Mouse (Mus musculus) kidney, postnatal 10 days (tissue): ENCODE data around the gene Tmem138.
"Not testable (repeated sequence)": the region's sequence is repeated elsewhere in the genome, so short reads cannot be mapped to it uniquely, and the experiment has no call there.

Source experiments
- DNase-seq: peaks from one replicate; pipeline ENCODE4 v3.0.0; 2021; ENCODE audit warnings: mixed read lengths

Tmem138 gene

DNA sequence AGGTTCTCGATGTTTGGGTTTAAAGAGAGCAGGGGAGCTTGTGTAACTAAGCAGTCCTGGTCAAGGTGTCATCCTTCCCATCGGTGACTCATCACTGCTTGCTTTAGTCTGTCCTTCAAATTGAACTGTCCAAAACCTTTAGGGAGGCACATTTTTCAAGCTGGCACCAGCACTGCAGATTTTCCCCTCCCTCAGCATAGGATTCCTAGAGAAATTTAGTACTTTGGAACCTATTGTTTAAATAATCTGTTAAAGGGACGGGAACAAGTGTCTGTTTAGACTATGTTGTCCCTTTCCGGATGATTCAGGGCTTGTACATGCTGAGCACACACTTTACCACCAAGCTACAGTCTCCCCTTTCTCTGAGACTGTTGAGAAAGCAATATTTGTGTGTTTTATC is 11.9 kb downstream of the Tmem138 start:
- no peak for DNase-seq

DNA sequence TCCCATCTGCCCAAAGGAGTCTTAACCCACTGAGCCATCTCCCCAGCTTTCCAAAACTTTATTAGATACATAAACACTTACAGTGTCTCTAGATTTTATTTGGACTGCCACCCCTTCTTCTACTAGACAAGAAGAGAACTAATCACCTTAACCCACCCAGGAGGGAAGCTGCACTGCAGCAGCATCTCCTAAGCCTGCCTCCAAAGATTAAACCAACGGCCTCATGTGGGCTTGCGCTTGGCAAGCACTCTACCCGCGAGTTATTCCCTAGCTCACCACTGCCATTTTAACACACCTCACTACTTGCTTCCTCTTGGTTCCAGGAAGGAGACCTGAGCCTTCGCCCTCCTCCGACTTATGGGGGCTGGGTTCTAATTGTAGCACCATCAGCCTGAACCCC is 12.9 kb downstream of the Tmem138 start:
- DNase-seq: no peak

DNA sequence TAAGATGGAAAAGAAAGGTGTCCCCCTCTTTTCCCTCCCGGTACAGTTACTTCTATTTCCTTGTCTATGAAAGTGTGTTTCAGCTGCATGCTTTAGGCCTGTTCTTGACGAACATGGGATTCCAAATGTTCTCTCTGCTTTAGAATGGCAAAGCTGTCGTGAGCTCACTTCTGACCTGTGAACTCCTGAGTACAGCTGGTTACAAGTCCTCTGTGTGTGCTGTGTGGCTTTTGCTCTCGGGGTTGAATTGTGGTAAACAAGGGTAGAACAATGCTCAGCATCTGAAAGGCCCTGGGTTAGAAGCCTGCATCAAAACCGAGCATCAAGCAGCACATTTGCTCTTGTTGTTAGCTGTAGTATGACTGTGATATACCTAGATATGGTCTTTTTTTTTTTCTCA is 14.8 kb downstream of the Tmem138 start:
- DNase-seq: no peak

DNA sequence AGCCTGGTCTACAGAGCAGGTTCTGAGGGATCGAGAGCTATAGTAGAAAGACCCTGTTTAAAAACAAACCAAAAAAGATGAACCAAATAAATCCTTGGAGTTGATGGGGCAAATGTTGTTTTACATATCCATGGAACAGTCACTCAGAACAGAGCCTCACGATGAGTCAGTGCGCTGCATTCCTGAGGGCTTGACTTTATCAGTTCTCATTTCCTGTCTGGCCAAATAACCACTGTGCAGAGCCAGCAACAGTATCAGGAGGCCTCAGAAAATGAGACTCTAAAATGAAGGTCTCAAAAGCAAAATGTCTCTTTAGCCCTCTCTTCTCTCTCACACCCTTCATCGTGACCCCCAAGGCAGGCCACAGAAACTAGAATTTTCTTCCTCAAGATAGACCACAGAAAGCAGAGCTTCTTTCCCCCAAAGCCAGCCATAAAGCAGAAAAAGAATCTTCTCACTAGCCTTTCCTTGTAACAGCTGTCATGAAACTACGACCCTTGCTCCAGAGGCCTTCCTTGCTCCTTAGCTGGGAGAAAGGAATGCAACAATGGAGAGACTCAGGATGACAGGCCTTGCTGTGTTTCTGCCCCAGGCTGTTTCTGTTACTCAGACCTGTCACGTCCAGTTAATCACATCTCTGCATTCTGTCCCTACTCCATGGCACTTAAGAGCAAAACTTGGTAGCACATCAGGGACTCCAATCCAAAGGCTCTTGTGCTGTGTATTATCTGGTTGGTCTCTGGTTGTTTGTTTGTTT is 15.4 kb downstream of the Tmem138 start:
- peak; percentile 33 for DNase-seq

DNA sequence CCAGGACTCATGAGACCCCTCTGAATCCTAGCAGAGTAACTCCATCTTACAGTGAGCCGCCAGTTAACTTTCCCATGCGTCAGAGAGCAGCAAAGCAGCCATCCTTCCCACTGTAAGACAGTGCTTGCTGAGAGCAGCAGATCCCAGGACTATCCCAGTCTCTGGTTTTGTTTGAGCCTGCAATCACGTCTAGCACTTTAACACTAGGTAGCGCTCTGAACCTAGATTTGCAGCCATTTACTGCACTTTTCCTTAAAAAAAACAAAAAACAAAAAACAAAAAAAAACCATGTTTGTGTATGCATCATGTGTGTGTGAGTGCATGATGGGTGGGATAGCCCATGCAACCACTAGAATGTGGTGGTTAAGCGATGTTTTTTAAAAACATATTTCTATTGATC is 17.1 kb downstream of the Tmem138 start:
- DNase-seq: peak; percentile 30

DNA sequence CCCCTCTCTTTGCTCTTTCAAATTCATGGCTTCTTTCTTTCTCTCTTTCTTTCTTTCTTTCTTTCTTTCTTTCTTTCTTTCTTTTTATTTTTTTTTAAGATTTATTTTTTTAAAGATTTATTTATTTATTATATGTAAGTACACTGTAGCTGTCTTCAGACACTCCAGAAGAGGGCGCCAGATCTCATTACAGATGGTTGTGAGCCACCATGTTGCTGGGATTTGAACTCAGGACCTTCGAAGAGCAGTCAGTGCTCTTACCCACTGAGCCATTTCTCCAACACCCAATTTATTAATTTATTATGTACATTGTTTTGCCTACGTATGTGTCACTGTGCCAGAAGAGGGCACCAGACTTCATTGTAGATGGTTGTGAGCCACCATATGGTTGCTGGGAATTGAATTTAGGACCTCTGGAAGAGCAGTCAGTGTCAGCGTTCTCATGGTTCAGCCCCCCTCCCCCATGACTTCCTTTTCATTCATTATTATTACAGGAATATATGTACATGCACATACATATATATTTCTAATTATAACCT is 19.3 kb downstream of the Tmem138 start:
- not testable (repeated sequence) for DNase-seq

DNA sequence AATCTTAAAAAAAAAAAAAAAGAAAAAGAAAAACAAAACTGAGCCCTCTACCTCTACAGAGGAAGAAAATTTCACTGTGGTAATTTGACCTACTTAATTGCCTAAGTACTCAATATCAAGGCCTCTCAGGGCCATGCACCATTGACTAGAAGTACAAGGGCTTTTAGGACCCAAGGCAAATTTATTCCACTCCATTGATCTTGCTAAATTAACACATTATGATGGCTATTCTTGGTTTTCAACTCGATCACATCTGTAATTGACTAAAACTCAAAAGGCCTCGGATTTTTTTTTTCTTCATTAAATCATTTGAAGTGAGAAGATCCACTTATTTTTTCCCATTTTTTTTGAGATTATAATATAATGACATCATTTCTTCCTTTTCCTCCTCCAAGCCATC is 19.7 kb downstream of the Tmem138 start:
- DNase-seq: no peak

DNA sequence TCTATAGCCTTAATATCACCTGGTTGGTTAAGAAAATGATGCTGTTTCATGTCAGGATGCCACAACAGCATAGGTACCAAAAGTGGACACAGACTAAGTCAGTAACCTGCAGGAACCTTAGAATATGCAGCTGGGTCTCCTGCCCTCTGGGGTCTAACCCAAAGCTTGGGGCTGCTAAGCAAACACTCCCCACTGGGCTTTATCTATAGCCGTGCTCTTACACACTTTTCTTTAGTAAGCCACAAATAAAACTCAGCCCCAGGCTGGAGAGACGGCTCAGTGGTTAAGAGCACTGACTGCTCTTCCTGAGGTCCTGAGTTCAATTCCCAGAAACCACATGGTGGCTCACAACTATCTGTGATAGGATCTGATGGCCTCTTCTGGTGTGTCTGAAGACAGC is 20.2 kb downstream of the Tmem138 start:
- no peak for DNase-seq

DNA sequence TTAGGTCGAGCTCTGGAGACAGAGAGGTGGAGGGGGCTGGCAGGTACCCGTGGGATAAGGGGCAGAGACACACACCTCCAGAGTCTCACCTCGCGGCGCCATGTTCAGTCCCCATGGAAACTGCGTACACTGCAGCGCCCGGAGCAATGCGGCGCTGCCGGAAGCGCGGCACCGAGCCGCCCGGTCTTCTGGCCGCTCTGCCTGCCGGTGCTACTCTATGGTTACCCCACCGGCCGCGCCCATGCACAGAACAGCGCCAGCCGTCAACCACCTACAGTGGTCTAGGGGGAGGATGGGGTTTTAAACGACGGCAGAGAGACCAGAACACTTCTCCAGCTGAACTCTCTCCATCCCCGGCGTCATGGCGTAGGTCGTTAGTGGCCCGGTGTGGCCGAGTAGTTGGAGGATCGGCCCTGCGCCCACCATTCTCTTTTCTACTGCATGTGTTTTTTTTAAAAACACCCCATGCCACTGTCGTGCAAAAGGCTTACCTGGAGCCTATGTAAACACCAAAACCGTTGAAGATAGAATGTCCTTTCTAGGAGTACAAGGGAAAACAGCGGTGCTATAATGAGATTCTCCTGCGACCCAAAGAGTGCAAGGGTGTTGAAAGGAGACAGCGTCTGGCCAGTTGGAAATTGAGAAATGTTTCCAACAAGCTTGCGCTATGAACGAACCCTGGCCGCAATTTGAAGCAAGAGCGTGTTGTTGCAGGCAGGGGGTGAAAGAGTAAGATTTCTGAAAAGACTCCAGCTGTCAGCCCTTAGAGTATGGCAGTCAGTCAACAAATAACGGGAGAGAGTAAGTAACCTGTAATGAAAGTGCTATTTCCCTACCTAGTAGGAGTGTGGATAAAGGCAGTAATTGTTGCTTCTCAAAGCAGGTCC is 21.3 kb downstream of the Tmem138 start, which contains the start of gene Tmem216:
Gene Tmem216, minus strand, starts transcription at position 615 of the 887 bp plus-strand sequence.
- peak; percentile 91 for DNase-seq

DNA sequence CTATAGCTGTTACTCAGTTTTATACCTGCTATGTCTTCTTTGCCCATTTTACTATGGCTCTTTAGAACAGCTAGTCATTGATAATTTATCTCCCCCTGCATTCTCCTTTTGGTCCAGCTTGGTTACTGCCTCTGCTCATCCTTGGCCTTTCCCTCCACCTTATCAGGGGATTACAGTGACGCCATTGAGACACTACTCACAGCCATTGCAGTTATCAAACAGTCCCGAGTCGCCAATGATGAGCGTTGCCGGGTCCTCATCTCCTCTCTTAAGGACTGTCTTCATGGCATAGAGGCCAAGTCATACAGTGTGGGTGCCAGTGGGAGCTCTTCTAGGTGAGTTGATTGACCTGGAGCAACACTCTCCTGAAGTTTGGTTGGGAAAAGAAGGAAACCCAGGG is 37.7 kb downstream of the Tmem138 start:
- DNase-seq: no peak

DNA sequence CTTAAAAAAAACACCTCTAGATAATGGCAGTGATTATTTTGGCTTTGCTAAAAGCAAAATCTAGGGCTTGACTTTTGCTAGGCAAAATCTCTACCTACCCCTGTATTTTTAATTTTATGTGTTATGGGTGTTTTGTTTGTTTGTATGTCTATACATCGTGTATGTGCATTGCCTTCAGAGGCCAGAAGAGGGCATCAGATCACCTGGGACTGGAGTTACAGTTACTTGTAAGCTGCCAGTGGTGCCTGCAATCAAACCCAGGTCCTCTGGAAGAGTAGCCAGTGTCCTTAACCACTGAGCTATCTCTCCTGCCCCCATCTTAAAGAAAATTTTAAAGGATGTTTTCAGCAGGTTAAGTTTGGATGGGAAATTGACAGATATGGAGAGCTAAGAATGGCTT is 47.1 kb downstream of the Tmem138 start:
- DNase-seq: no peak

DNA sequence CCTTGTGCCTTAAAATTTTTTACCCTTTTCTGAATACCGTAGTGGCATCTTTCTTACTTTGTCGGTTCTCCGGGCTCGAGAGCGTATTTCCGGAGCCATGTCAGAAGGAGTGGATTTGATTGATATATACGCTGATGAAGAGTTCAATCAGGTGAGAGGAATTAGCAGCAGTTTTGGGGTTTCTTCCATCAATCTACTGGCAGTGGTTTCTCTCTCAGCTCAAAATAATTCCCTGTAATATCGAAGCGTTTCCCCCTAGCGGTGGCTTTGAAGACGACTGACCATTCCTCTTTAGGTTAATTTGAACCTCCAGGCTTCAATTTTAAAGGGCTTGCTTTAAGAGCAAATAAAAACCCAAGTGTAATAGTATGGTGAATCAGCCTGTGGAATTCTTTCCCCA is 51.3 kb downstream of the Tmem138 start, which contains the start of gene Sdhaf2:
Gene Sdhaf2, minus strand, starts transcription at position 233 of the 400 bp plus-strand sequence.
- DNase-seq: peak; percentile 60

DNA sequence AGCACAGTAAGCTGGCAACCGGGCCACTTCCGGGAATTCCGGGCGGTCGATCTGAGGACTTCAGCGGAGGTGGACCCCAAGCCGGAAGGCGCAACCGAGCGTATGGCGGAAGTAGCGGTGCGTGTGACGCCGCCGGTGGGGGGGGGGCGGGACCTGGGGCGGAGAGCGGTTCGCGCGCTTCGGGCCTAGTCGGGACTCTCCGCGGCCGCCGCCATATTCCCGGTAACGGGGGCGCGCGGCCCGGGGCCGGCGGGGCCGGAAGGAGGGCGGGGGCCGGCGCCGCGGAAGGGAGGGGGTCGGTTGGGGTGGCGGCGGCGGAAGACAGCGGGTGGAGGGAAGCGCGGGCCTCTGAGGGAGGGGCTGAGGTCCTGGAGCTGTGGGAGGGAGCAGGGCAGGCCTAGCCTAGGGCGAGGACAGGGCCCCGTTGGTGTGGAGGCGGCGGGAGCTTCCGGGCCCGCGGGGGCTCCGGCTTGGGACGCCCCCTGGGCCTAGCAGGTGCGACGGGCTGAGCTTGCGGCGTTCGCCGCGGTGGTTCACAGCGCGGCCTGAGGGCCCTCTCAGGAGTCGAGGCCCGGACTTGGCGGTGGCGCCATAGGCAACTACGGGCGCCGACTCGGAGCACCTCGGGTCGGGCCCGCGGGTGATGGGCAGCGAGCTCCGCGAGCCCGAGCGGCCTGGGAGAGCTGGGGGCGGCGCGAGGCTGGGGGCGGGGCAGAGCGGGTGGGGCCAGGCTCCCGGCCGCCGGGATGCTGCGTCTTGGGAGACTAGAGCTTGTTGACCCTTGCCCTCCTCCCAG is 51.9 kb downstream of the Tmem138 start, which contains the start of gene Cpsf7:
Gene Cpsf7, plus strand, starts transcription at position 161 of the 796 bp plus-strand sequence.
- DNase-seq: peak; percentile 96

DNA sequence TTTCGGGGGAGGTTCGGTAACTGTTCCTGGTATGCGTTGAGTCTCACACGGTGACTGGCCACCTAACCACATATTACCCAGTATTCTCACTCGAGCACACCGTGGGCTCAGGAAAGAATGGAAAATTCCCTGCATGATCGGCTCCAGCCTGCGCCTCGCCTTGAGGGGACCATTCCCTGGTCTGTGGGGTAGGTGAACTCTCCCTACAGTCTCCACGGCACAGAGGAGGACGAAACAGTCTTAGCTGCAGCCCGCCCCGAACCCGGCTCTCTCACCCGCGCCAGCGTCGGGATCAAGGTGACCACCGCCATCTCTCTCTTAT is 52.4 kb downstream of the Tmem138 start:
- no peak for DNase-seq

DNA sequence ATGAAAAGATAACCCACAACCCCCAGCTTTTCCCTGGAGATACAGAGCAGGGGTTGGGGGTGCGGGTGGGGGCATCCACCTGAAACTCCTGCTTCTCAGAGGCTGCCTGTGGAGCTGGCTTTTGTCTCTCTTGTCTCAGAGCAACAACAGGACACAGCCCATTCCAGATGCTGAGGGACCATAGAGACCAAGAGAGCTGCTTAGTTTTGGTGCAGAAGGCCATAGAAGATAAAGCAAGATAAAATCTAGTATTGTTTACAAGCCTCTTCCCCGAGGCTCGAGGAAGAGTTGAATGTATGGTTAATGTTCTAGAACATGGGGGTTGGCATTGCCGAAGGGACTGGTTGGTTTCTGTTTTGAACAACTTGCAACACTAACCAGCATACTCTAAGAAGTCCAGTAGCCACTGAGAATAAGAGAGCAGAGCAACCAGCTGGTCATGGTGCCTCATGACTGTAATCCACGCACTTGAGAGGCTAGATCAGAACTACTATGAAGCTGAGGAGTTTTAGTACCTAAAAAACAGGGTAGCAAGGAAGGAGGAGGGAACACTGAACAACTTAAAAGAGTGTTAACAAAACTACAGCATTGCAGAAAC is 53.6 kb downstream of the Tmem138 start:
- DNase-seq: no peak

DNA sequence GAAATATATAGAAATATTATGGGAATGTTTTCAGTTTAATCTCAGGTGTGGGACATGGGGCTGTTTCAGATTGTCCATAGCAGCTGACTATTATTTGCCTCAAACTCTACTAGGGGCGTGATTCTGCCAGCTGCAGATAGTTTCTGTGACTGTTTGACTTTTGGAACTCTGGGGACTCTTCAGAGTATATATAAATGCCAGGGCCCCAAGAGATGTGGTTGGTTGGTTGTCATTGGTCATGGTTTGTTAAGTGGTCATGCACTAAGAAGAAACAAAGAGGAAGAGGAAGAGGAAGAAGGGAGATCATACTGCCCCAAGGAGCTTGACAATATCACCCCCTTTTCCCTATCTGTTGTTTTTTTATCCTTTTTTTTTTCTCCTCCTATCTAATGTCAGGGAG is 55.2 kb downstream of the Tmem138 start:
- DNase-seq: no peak
